Mouse (Mus musculus): ENCODE measurements around the gene Tnrc6b. TPM values are rescaled to one million over a fixed set of nuclear protein-coding genes. Genes with fewer than 3 reads are reported as not detected.
A peak's percentile ranks its signal among the peaks of the same experiment; 100 is the strongest.

Tnrc6b gene
- polyA plus RNA-seq, 1 experiment from 2014 or later, result 20.7 TPM

DNA sequence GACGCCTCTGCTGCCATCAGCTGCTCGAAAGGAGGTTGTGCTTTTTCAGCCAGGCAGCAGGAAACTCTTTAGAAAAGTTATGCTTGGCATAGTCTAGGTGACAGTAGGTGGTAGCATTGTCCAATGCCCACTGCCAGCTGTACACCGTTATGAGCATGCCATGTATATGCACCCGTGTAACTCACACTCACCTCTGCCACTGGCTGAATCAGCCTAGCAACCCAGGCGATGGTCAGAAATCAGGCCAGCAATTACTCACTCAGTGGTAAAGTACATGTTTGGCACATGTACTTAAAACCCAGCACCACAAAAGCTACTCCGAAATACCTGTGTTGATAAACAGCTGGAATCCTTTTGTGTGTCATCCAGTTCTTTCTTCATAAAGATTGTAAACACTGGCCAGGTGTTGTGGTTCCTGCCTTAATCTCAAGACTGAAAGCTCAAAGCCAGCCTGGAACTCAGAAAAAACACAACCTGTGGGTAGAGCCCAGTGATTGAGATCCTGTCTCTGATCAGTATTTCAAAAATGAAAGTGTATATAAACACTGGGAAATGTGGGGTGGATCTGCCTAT lies 230.4 kb downstream of the Tnrc6b start:
- Histone ChIP-seq H3K4me2 (replicated peaks) (no peak overlapping the region), H3K9me3 (no peaks in the 10 kb centered on the region), H3K4me3 (replicated peaks) (no peak overlapping the region), H3K27ac (no peak overlapping the region), H3K4me1 (replicated peaks) (no peaks in the 10 kb centered on the region), H3K27me3 (replicated peaks) (no peaks in the 10 kb centered on the region), H3K36me3 (no peaks in the 10 kb centered on the region; the same call in 1 of the 2 replicates), H3K9ac (no peak overlapping the region)
- 84% methylated on average over 6 of the region's 6 CpGs for WGBS
- ATAC-seq, result no peak

DNA sequence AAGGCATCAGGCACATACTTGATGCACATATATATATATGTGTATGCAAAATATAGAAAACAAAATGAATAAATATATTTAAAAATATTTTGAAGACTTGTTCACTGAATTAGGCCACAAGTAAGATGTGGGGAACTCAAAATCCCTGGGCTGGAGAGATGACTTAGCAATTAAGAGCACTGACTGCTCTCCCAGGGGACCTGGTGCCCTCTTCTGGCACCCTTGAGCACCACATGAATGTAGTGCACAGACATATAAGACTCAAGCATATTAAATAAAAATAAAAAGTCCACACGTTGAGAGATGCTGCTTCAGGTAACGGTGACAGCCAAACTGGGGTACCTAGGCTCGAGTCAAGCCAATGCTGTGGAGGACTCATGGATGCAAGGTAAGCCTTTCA lies 234.7 kb downstream of the Tnrc6b start:
- Histone ChIP-seq H3K4me2 (replicated peaks) (no peak overlapping the region), H3K9me3 (no peaks in the 10 kb centered on the region), H3K27ac (no peak overlapping the region), H3K4me3 (replicated peaks) (no peak overlapping the region), H3K4me1 (replicated peaks) (peaks cover 10% of the 10 kb centered on the region), H3K9ac (no peak overlapping the region), H3K27me3 (replicated peaks) (no peaks in the 10 kb centered on the region), H3K36me3 (no peaks in the 10 kb centered on the region)
- 60% methylated on average over 3 of the region's 3 CpGs for WGBS
- ATAC-seq, result no peak

DNA sequence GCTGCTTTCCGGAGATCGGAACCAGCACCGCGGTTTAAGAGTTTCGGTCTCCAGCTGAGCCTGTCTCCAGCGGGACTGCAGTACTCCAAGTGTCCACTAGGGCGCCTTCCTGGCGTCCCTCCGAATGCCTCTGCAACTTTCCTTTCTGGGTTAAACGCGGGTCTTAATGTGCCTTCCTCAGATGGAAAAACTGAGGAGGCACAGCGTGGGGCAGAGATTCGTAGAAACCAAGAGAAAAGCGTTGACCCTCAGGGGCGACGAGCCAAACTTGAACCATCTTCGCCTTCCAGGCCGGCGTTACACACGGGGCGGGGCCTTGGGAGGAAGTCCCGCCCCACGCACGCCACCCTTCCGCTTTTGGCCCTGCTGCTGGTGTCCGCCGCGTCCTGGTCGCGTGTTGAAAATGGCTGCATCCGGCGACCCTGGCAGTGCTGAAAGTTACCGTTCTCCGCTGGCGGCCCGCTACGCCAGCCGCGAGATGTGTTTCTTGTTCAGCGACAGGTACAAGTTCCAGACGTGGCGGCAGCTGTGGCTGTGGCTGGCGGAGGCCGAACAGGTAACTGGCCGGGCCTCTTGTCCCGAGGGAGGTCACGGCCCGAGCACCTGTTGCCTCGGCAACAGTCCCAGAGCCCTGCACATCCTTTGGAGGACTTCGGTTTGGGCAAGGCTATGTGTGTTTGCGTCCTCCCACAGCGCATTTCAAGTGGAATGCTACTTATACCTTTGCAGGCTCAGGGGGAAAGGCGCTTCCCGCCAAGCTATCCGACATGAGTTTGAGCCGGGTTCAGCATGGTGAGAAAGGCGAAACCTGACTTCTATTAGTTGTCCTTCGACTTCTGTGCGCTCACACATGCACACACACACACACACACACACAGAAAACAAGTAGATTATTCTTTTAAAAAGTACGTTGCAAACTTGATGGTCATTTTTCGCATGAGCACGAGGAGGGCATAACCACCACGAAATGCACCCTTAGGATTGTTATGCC lies 237.3 kb downstream of the Tnrc6b start, which contains the start of gene Adsl:
Adsl (plus strand) TSS at position 346 of the 991 bp plus-strand sequence.
- Histone ChIP-seq H3K9ac (peak within 1 kb of the TSS; percentile 75), H3K9me3 (no peaks in the 10 kb centered on the region), H3K4me2 (replicated peaks) (peak within 1 kb of the TSS; percentile 83), H3K36me3 (peaks cover 10% of the 10 kb centered on the region), H3K4me3 (replicated peaks) (peak within 1 kb of the TSS; percentile 72), H3K27me3 (replicated peaks) (no peaks in the 10 kb centered on the region), H3K4me1 (replicated peaks) (peaks cover 10% of the 10 kb centered on the region), H3K27ac (peak within 1 kb of the TSS; percentile 76)
- under 1% methylated on average over 63 of the region's 63 CpGs for WGBS
- ATAC-seq, result peak; percentile 97

DNA sequence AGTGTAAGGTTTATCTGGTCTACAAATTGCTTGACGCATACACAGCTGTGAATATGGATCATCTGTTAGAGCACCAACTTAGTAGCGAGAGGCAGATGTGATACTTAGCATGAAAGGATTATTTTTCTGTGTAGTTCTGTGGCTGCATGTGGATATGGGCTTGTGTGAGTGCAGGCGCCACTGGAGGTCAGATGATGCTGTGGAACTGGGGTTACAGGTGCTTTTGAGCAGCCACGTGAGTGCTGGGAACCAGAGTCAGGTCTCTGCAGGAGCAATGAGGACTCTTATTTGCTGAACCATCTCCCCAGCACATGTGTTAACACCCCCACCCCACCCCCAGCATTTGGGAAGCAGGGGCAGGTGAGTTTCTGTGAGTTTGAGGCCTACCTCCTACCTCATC lies 238.3 kb downstream of the Tnrc6b start:
- H3K27me3 ChIP-seq (replicated peaks), result no peaks in the 10 kb centered on the region
- no peak overlapping the region for H3K27ac ChIP-seq
- H3K9me3 ChIP-seq, result no peaks in the 10 kb centered on the region
- peak overlapping the region; percentile 75 for H3K9ac ChIP-seq
- ATAC-seq, result no peak
- H3K4me1 ChIP-seq (replicated peaks), result peaks cover 10% of the 10 kb centered on the region
- H3K36me3 ChIP-seq, result peaks cover 17% of the 10 kb centered on the region
- H3K4me3 ChIP-seq (replicated peaks), result peak overlapping the region; percentile 72
- H3K4me2 ChIP-seq (replicated peaks), result peak overlapping the region; percentile 83
- 52% methylated on average over 4 of the region's 4 CpGs for WGBS

DNA sequence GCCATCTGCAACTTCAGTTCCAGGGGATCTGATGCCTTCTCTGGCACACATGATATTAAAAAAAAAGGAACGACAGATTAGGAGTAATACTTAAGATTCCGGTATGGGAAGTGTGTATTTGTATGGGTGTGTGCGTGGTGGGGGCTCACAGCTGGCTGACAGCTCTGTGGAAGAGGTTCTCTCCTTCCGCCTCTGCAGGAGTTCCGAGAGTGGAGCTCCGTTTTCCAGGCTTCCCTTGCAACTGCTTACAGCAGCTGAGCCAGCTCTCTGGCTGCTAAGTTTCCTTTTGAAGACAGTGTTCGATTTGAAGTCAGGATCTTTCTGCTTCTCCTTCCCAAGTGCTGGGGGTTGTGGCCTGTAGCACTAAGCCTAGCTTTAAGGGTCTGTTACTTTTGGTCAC lies 238.9 kb downstream of the Tnrc6b start:
- WGBS, result 81% methylated on average over 7 of the region's 7 CpGs
- 0 out of 2 replicates have a peak overlapping the region, but pooled peaks have one; percentile 72 for H3K4me3 ChIP-seq (replicated peaks)
- H3K9ac ChIP-seq, result 0 out of 2 replicates have a peak overlapping the region, but pooled peaks have one; percentile 13
- no peak overlapping the region for H3K27ac ChIP-seq
- ATAC-seq, result no peak
- H3K4me1 ChIP-seq (replicated peaks), result peaks cover 10% of the 10 kb centered on the region
- no peaks in the 10 kb centered on the region for H3K9me3 ChIP-seq
- H3K4me2 ChIP-seq (replicated peaks), result peak overlapping the region; percentile 83
- H3K27me3 ChIP-seq (replicated peaks), result no peaks in the 10 kb centered on the region
- peaks cover 23% of the 10 kb centered on the region for H3K36me3 ChIP-seq

DNA sequence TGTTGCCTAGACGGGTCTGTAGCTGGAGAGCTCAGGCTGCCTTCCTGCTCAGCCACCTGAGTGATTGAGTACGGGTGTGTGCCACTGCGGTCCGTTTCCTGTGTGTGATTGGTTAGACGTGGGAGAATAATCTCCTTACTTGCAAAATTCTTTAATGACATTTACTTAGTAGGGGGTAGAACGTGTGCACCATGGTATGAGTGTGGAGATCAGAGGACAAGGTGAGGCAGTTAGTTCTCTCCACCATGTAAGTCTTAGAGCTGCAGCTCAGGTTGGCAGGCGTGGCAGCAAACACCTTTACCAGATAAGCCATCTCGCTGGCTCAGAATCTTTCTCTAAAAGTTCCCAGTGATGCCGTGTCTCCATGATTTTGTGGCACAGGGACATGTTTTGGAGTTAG lies 242.9 kb downstream of the Tnrc6b start:
- Histone ChIP-seq H3K27me3 (replicated peaks) (no peaks in the 10 kb centered on the region), H3K9ac (no peak overlapping the region), H3K4me2 (replicated peaks) (no peak overlapping the region), H3K9me3 (no peaks in the 10 kb centered on the region), H3K27ac (no peak overlapping the region), H3K36me3 (peaks cover 30% of the 10 kb centered on the region), H3K4me1 (replicated peaks) (peaks cover 10% of the 10 kb centered on the region), H3K4me3 (replicated peaks) (no peak overlapping the region)
- no peak for ATAC-seq
- 79% methylated on average over 9 of the region's 9 CpGs for WGBS

DNA sequence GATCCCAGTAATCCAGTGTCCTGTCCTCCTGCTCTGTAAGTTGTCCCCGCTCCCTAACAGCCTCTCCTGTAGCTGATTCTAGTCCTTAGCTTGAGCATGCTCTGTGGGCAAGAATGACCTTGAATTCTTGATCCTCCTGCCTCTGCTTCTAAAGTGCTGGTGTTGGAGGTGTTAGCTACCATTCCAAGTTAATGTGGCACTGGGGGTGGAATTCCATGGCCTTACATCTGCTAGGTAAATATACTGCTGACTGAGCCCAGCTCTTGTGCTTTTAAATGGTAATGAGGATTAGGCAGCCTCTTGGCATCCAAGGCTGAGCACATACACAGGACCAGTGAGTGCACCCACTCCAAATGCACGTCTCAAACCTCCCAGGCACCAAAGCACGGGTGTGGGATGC lies 243.7 kb downstream of the Tnrc6b start:
- peaks cover 34% of the 10 kb centered on the region for H3K36me3 ChIP-seq
- no peaks in the 10 kb centered on the region for H3K9me3 ChIP-seq
- WGBS, result 79% methylated on average over 3 of the region's 3 CpGs
- H3K9ac ChIP-seq, result no peak overlapping the region
- no peak for ATAC-seq
- peaks cover 4% of the 10 kb centered on the region for H3K4me1 ChIP-seq (replicated peaks)
- H3K4me3 ChIP-seq (replicated peaks), result no peak overlapping the region
- H3K27me3 ChIP-seq (replicated peaks), result no peaks in the 10 kb centered on the region
- no peak overlapping the region for H3K27ac ChIP-seq
- no peak overlapping the region for H3K4me2 ChIP-seq (replicated peaks)

DNA sequence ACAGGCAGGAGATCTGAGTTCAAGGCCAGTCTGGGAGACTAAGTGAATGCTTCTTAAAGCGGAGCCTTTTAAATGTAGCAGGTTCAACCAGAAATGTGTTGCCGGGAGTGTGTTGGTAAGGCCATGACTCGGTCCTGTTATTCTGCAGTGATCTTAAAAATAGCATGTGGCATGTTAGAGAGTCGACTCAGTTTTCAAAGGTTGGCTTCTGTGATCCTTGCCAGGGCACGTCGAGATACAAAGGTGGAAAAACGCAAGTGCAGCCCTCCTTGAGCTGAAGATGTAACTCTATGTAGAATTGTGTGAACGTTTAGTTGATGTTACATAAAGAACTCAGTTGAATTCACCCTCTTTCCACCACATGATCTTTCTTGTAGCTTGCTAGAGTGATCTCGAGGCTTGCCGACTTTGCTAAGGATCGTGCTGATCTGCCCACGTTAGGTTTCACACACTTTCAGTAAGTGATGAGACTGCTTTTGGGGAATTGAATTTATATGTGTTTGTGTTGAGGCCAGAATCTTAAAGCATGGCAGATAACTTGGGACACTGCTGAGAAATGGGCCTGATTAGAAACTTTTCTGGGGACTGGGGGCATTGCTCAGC lies 244.8 kb downstream of the Tnrc6b start:
- no peak overlapping the region for H3K4me3 ChIP-seq (replicated peaks)
- no peaks in the 10 kb centered on the region for H3K9me3 ChIP-seq
- H3K27me3 ChIP-seq (replicated peaks), result no peaks in the 10 kb centered on the region
- H3K4me2 ChIP-seq (replicated peaks), result no peak overlapping the region
- no peak overlapping the region for H3K27ac ChIP-seq
- H3K4me1 ChIP-seq (replicated peaks), result no peaks in the 10 kb centered on the region
- peaks cover 44% of the 10 kb centered on the region for H3K36me3 ChIP-seq
- H3K9ac ChIP-seq, result no peak overlapping the region
- no peak for ATAC-seq
- WGBS, result 94% methylated on average over 12 of the region's 12 CpGs

DNA sequence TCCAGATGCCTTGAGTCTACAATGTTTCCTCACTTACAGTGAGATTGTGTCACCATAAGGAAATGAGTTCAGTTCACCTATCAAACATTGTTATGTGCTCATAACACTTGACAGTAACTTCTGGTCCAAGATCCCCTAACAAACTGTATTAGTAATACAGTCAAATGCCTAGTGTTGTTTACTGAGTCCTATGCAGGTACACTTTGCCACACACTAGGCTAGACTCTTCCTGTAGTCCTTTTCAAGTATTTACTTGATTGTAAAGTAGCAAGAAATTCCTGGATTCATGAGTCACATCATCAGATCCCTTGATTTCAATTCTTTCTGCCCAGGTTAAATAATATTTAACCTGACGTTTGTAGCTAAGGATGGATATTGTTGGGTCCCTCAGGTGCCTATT lies 258.3 kb downstream of the Tnrc6b start:
- Histone ChIP-seq H3K4me2 (replicated peaks) (no peak overlapping the region), H3K9me3 (no peaks in the 10 kb centered on the region), H3K27me3 (replicated peaks) (no peaks in the 10 kb centered on the region), H3K4me1 (replicated peaks) (no peaks in the 10 kb centered on the region), H3K9ac (no peak overlapping the region), H3K27ac (no peak overlapping the region), H3K4me3 (replicated peaks) (no peak overlapping the region), H3K36me3 (peaks cover 32% of the 10 kb centered on the region)
- WGBS, result 79% methylated on average over 1 of the region's 1 CpGs
- ATAC-seq, result no peak

DNA sequence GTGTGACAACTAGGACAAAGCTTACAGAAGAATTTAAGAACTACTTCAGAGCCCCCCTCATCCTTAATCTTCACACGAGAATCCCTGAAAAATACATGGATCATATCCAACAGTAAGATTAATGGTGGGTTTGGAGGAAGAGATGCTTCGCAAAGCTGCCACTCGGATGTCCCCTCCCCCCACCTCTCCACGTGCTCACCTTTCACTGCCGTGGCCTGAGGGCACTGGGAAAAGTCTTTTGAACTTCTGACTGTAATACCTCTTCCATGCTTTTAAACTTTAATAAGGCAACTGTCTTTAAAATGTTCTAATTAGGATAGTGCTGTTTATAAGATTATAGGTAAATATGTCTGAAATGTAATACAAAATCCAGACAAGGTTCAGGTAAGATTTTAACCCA lies 263.2 kb downstream of the Tnrc6b start:
- Histone ChIP-seq H3K9ac (no peak overlapping the region), H3K4me2 (replicated peaks) (no peak overlapping the region), H3K4me3 (replicated peaks) (no peak overlapping the region), H3K36me3 (no peaks in the 10 kb centered on the region), H3K27ac (no peak overlapping the region), H3K4me1 (replicated peaks) (peaks cover 4% of the 10 kb centered on the region; the same call in 1 of the 2 replicates), H3K27me3 (replicated peaks) (no peaks in the 10 kb centered on the region), H3K9me3 (no peaks in the 10 kb centered on the region)
- ATAC-seq, result no peak
- WGBS, result 41% methylated on average over 5 of the region's 5 CpGs

DNA sequence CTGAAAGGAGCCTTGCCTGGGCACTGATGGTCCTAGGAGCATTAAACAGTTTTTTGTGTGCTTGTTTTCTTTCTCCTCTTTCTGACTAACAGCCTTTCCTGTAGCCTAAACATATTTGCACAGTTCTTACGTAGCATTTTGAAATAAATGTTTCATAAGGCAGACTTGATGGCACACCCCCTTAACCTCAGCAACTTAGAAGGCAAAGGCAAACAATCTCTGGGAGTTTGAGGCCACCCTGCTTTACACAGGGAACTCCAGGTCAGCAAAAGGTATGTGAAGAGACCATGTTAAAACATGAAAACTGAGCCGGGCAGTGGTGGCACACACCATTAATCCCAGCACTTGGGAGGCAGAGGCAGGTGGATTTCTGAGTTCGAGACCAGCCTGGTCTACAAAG lies 264.6 kb downstream of the Tnrc6b start:
- 80% methylated on average over 3 of the region's 3 CpGs for WGBS
- no peak overlapping the region for H3K27ac ChIP-seq
- H3K4me3 ChIP-seq (replicated peaks), result no peak overlapping the region
- H3K4me2 ChIP-seq (replicated peaks), result no peak overlapping the region
- no peaks in the 10 kb centered on the region for H3K9me3 ChIP-seq
- ATAC-seq, result no peak
- no peaks in the 10 kb centered on the region for H3K36me3 ChIP-seq
- no peaks in the 10 kb centered on the region for H3K27me3 ChIP-seq (replicated peaks)
- H3K4me1 ChIP-seq (replicated peaks), result peaks cover 9% of the 10 kb centered on the region
- H3K9ac ChIP-seq, result no peak overlapping the region

DNA sequence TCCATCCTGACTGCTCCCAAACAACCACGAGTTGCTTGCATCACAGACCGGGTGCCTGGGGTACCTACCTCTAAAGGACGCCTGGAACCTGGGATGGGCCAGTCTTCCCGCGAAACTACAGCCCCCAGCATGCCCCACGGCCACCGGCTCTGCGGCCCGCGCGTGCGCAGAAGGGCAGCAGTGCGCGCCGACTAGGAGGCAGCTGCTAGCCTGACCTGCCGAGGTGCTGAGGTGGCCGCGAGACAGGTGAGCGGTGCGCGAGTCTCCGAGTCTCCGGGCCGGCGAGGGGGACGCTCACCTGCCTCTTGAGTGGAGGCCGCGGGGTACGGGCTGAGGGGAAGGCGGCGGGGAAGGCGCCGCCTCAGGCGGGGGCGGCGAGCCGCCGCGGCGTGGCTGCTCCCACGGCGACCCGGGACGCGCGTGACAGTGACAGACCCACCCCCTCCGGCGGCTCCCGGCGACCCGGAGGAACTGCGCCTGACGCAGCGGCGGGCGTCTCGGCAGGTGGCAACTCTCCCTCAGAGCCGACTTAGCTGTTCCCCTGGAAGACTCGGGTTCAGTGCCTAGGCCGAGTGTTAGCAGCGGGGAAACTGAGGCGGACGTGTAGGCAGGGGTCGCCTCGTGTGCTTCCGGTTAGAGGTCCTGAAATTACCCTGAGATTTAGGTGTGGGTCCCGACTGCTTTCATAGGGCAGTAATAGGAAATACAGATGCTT lies 266.7 kb downstream of the Tnrc6b start, which contains the start of gene Sgsm3:
Sgsm3 (plus strand) TSS at position 146 of the 715 bp plus-strand sequence.
- Histone ChIP-seq H3K36me3 (no peaks in the 10 kb centered on the region), H3K9me3 (no peaks in the 10 kb centered on the region), H3K4me2 (replicated peaks) (peak within 1 kb of the TSS; percentile 72), H3K27ac (peak within 1 kb of the TSS; percentile 39; the same call in 1 of the 2 replicates), H3K9ac (peak within 1 kb of the TSS; percentile 73), H3K4me1 (replicated peaks) (peaks cover 9% of the 10 kb centered on the region), H3K4me3 (replicated peaks) (peak within 1 kb of the TSS; percentile 92), H3K27me3 (replicated peaks) (no peaks in the 10 kb centered on the region)
- peak; percentile 95 for ATAC-seq
- WGBS, result under 1% methylated on average over 67 of the region's 67 CpGs
